Mouse (Mus musculus) fat pad, adult 2 months (tissue): ENCODE results near the gene Nelfb.

Source experiments
- DNase-seq: peaks from one replicate; pipeline ENCODE4 v3.0.0-alpha.2; 2011; ENCODE audit warnings: low read depth, low spot score; ENCODE audit errors: extremely low read depth

Nelfb gene

GRCm38 (mm10) chr2:25231038-25231437 is 19.7 kb upstream of the Nelfb start:
- DNase-seq: no peak

DNA sequence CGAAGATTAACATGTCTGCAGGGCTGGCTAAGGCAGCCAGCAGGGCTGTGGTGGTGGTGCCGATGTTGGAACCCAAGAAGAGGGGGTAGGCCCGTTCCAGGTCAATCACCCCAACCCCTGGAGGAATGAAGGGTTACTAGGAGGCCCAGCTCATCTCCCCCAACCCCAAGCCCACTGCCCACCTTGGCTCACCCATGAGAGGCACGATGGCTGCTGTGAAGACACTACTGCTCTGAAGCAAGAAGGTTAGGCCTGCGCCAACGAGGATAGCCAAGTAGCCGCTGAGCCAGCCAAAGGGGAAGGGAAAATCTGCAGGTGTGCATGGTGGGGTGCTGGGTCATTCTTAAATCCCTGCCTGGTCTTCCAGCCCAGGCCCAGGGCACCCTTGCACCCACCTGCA is 19.3 kb upstream of the Nelfb start:
- DNase-seq: no peak

GRCm38 (mm10) chr2:25229582-25229981 is 18.3 kb upstream of the Nelfb start:
- no peak for DNase-seq

DNA sequence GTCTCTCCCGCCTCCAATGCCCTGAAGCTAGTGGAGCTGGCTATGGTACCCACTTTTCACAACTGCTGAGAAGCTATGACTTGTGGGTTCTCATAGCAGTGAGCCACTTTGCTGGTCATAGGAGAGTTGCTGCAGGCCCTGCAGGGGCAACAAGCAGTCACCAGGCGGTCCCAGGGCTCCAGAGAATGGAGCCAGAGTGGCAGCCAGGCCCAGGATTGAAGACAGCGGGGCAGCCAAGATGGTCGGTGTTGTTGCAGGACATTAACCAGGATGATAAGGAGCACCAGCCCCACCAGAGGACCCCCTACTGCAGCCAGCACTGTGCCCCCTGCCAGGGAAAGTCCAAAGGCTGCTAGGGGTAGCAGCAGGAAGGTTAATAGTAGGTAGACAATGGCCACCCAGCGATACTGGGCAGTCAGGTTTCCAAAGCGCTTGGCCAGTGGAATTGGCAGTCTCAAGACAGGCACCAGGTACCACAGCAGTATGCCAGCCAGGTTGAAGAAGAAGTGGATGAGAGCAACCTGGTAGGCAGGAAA is 17.8 kb upstream of the Nelfb start:
- DNase-seq: no peak

- peak; percentile 77 for DNase-seq
Measured at GRCm38 (mm10) chr2:25228431-25228889, 17.2 kb upstream of the Nelfb start.

DNA sequence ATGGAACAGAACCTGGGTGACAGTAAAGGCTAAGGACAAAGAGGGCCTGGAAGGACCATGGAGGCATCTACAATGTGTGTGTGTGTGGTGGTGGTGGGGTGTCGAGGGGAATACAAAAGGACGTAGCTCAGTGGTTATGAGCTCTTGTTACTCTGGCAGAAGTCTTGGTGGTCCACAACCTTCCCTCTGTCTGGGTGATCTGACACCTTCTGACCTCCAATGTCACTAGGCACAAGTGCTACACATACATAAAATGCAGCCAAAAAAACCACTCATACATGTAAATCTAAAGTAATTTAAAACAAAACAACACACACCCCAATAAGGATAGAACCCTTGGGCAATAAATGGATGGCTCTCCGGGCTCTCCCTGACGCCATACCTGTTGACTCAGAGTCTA is 16.1 kb upstream of the Nelfb start:
- no peak for DNase-seq

DNA sequence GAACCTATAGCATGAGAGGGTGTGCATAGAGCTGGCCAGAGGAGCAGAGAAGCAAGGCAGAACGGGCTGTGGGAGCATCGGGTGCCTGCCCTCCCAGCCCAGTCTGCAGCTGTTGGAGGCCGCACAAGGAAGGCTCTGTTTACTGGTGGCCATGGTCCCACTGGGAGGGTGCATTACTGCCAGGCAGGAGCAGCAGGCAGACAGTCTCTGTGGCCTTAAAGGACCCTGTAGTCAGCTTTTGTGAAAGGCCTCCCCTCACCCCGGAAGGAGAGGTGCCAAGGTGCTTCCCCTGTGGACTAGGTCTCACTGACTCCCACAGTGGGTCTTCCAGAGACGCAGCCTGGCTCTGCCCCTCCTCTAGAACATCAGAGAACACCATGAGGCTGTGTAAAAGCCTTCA is 15.6 kb upstream of the Nelfb start:
- no peak for DNase-seq

- DNase-seq: no peak
Measured at GRCm38 (mm10) chr2:25225811-25226379, 14.6 kb upstream of the Nelfb start.

DNA sequence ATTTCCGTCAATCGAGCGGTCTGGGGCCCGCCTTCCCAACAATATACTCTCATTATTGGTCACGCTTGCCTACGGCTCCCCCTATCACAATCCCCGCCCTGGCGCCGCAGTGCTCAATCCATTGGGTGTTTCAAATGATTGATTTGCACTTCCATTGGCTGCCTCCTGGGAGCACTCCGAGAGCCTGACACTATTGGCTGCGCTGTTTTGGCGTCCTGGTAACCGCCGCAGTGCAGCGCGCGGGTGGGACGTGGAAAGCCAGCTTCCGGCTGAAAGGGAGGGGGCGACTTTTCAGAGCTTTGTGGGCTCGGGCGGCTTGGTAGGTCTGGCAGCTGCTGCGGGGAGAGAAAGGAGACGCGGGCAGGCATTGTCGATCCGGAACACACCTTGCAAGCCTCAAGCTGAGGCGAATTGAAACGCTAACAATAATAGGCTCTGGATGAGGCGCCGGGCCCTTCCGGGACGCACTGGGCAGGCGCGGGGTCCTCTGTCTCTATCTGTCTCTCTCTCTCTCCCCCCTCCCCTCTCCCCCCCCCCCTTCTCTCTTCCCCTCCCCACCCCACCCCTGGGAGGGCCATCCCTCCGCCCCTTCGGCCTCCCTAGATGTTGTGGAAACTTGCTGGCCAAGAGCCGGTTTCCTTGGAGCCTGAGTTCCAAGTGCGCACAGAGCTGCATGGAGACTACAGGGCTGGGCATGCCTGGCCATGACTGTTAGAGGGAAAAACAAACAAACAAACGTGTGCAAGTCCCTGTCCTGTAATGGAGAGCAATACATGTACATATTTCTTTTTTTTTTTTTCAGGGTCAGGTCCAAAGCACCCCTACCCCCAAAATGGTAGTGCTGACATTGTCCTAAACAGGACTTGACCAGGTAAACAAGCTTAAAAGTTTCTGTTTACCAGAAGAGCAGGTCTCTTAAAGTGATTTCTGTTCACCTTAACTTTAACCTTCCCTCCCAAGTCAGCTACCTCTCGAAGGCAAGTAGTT is 13.8 kb upstream of the Nelfb start:
- DNase-seq: peak; percentile 96

- DNase-seq: no peak
Measured at GRCm38 (mm10) chr2:25224492-25224765, 13.1 kb upstream of the Nelfb start, which contains the start of gene Tubb4b. Gene Tubb4b, minus strand, starts transcription at chr2:25224702.

DNA sequence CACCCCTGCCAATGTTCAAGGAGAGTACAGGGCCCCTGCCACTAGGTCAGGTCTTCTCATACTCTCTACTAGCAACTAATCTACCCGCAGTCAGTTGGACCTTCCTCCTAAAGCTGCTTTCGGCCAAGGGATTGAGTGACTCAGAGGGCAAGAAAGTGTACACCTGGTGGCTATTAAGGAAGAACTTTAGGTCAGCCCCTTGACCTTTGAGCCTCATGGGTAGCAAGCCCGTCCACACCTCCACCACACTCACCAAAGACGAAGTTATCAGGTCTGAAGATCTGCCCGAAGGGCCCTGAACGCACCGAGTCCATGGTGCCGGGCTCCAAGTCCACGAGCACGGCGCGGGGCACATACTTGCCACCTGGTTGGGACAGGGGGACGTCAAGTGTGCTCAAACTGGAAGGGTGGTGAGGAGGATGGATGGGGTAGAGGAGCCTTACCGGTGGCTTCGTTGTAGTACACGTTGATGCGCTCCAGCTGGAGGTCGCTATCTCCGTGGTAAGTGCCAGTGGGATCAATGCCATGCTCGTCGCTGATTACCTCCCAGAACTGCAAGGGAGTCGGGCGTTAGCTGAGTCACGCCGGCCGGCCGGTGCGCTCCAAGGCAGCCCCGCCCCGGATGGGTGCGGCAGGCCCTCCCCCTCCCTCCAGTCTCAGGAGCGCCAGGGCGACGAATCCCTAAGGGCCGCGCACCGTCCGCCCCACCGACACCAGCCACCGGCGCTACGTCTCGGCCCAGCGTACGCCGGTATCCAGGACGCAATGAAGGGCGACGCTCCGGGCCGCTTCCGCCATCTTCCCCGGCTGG is 12.6 kb upstream of the Nelfb start:
- DNase-seq: no peak

DNA sequence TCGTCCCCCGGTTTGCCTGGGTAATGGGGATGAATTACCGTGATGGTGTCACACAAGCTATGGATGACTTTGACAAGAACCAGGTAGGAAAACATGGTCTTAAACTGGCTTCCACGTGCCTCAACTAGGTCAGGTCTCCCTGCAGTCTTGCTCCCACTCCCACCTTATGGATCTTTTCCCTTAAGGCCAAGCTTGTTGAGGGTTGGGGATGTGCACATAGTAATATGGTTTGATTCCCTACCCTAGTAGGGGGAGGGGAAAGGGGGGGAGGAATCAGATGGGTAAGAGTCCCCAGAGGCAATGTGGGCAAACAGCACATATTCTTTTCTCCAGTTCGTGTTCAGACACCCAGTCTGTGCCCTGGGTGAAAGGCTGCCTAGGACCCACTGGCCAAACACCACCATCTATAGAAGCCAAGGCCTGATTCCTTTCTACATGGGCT is 10.1 kb upstream of the Nelfb start:
- DNase-seq: no peak

- DNase-seq: no peak
Measured at GRCm38 (mm10) chr2:25218445-25218844, 7.2 kb upstream of the Nelfb start, which contains the start of gene Fam166a. Gene Fam166a, plus strand, starts transcription at chr2:25218745.

GRCm38 (mm10) chr2:25217666-25218065 is 6.4 kb upstream of the Nelfb start:
- DNase-seq: no peak

DNA sequence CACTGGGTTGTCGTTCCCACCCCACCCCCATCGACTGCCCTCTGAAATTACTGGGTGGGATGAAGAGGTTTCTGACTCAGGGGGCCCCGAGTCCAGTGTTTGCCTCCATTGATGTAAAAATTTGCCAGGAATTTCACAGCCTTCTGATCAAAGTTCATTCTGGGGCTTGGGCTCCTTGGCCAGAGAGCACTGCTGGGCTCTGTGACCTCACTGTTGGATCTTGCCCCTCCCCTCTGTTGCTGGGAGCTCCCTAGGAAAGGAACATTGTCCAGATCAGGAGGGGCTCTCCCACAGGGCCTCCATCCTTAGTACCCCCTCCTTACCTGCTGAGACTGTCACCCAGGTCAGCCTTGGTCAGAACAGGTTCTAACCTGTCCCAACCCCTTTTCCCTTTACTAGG is 3.2 kb upstream of the Nelfb start, which contains the start of gene Stpg3:
TSS of gene Stpg3 (minus strand) at position 194 of the 400 bp plus-strand sequence.
- DNase-seq: no peak

- no peak for DNase-seq
Measured at GRCm38 (mm10) chr2:25213266-25213865, 2.1 kb upstream of the Nelfb start.

DNA sequence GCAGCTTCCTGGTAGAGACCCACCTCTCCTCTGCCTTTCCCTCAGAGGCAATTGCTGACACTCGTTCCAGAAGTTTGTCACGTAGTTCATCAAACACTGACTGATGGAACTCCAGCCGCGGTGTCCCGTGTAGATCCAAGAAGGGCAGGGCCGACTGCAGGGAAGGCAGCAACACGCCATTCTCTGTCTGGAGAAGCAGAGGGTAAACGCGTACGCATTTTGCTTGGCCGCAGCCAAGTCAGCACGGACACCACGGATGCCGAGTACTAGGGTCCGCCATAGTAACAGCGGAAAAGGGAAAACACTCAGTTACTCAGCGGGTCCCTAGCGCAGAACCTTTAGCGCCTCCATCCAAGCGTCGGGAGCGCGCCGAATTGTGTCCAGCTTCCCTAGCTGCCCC is 603 bp downstream of the Nelfb start:
- DNase-seq: no peak

- DNase-seq: no peak
Measured at GRCm38 (mm10) chr2:25207593-25207992, 3.7 kb downstream of the Nelfb start.

- DNase-seq: no peak
Measured at GRCm38 (mm10) chr2:25203631-25204214, 7.6 kb downstream of the Nelfb start.

- DNase-seq: no peak
Measured at GRCm38 (mm10) chr2:25200631-25201030, 10.7 kb downstream of the Nelfb start.
